ENCODE assay signal across 9 mouse cellular contexts in genomic region chr2:17422967-17423366, GRCm38 (mm10).
A peak's percentile ranks its signal among the peaks of the same experiment; 100 is the strongest.
DNase-seq lines count a peak whose midpoint lies in the region; ATAC-seq and TF ChIP-seq lines count a peak whose summit lies in the region.
"Had no signal": no experiment of that assay in that cellular context is flagged by ENCODE, and none has a peak within 500 bp of the region (broad histone marks: within the 10 kb centered on the region; RNA-seq: fewer than 3 reads in every experiment).

No protein-coding gene starts in this region.

- WGBS in heart, postnatal 0 days, result 8% methylated on average over 1 of the region's 1 CpGs
- WGBS in heart, embryonic 10.5 days, result 17% methylated on average over 1 of the region's 1 CpGs
- WGBS in neural tube, embryonic 13.5 days, result 0% methylated on average over 1 of the region's 1 CpGs

- peak; percentile 70 for TF ChIP-seq CTCF in heart, postnatal 0 days (IDR thresholded peaks at IDR 0.05; ENCODE audit: low read depth)

- no peak for TF ChIP-seq EP300 in heart, postnatal 0 days (IDR thresholded peaks at IDR 0.05; ENCODE audit: low read depth)

- no peaks in the 10 kb centered on the region for H3K27me3 ChIP-seq in heart, postnatal 0 days (ENCODE audit: control insufficient read depth, insufficient read depth, low read length)
- H3K27me3 ChIP-seq in heart, embryonic 10.5 days (ENCODE audit: insufficient read depth, poor library complexity, severe bottlenecking), result no peaks in the 10 kb centered on the region
- no peaks in the 10 kb centered on the region for H3K27me3 ChIP-seq in neural tube, embryonic 13.5 days
- H3K27me3 ChIP-seq: stomach, embryonic 15.5 days had no signal

- H3K36me3 ChIP-seq in heart, postnatal 0 days (replicated peaks; ENCODE audit: control insufficient read depth, insufficient read depth, low read length), result peaks cover 5% of the 10 kb centered on the region
- peaks cover 39% of the 10 kb centered on the region for H3K36me3 ChIP-seq in heart, embryonic 10.5 days
- no peaks in the 10 kb centered on the region for H3K36me3 ChIP-seq in neural tube, embryonic 13.5 days
- H3K36me3 ChIP-seq: stomach, embryonic 15.5 days had no signal

- H3K9me3 ChIP-seq in heart, postnatal 0 days (replicated peaks; ENCODE audit: control insufficient read depth, low read length), result no peaks in the 10 kb centered on the region
- no peaks in the 10 kb centered on the region for H3K9me3 ChIP-seq in heart, embryonic 10.5 days
- H3K9me3 ChIP-seq in neural tube, embryonic 13.5 days, result no peaks in the 10 kb centered on the region
- H3K9me3 ChIP-seq: stomach, embryonic 15.5 days had no signal

- H3K4me2 ChIP-seq in heart, postnatal 0 days (ENCODE audit: low read depth, low read length), result no peak overlapping the region
- no peak overlapping the region for H3K4me2 ChIP-seq in neural tube, embryonic 13.5 days
- H3K4me2 ChIP-seq: stomach, embryonic 15.5 days had no signal

- H3K4me3 ChIP-seq in heart, postnatal 0 days (ENCODE audit: low read depth, low read length), result no peak overlapping the region
- H3K4me3 ChIP-seq in heart, embryonic 10.5 days, result no peak overlapping the region
- no peak overlapping the region for H3K4me3 ChIP-seq in neural tube, embryonic 13.5 days
- H3K4me3 ChIP-seq: stomach, embryonic 15.5 days had no signal

- DNase-seq in heart, postnatal 0 days (ENCODE audit: low spot score), result peak; percentile 68
- DNase-seq in heart, embryonic 10.5 days (ENCODE audit: low spot score), result no peak
- peak; percentile 12 for DNase-seq in urinary bladder, postnatal 14 days (ENCODE audit: low spot score)
- DNase-seq in urinary bladder, adult 18-20 months (ENCODE audit: low spot score in 2 of 2), result no peak
- DNase-seq in embryo, embryonic 10 days (ENCODE audit: low spot score), result peak; percentile 86
- DNase-seq in kidney, postnatal 10 days, result peak; percentile 43

- ATAC-seq in heart, postnatal 0 days (ENCODE audit: insufficient read depth, low read depth), result no peak
- ATAC-seq in neural tube, embryonic 13.5 days (ENCODE audit: low read depth), result peak; percentile 53; the same call in 1 of the 2 replicates
- ATAC-seq in erythroid progenitor cell, adult 5-6 weeks (replicated peaks; ENCODE audit: low FRiP score, poor library complexity, severe bottlenecking), result no peak

- no peak overlapping the region for H3K9ac ChIP-seq in heart, postnatal 0 days (replicated peaks; ENCODE audit: low read depth, low read length)
- no peak overlapping the region for H3K9ac ChIP-seq in neural tube, embryonic 13.5 days
- H3K9ac ChIP-seq: stomach, embryonic 15.5 days had no signal

- H3K27ac ChIP-seq in heart, postnatal 0 days (ENCODE audit: low read depth), result no peak overlapping the region
- no peak overlapping the region for H3K27ac ChIP-seq in heart, embryonic 10.5 days
- no peak overlapping the region for H3K27ac ChIP-seq in neural tube, embryonic 13.5 days (replicated peaks)
- H3K27ac ChIP-seq: stomach, embryonic 15.5 days had no signal

- no peaks in the 10 kb centered on the region for H3K4me1 ChIP-seq in heart, postnatal 0 days (ENCODE audit: control insufficient read depth, insufficient read depth)
- no peaks in the 10 kb centered on the region for H3K4me1 ChIP-seq in heart, embryonic 10.5 days
- no peaks in the 10 kb centered on the region for H3K4me1 ChIP-seq in neural tube, embryonic 13.5 days (replicated peaks)
- H3K4me1 ChIP-seq: stomach, embryonic 15.5 days had no signal

Comparison
In these comparisons a context has a peak if more than half of its experiments do, and no peak if none do; other contexts are left out.
1. DNase-seq: peak in heart, postnatal 0 days (single experiment), urinary bladder, postnatal 14 days (single experiment), embryo, embryonic 10 days (single experiment) and kidney, postnatal 10 days (single experiment); none in heart, embryonic 10.5 days (single experiment) and urinary bladder, adult 18-20 months (0 of 2).